Mouse (Mus musculus): ENCODE results near the gene Pdlim3. TPM values are rescaled to one million over a fixed set of nuclear protein-coding genes. Genes with fewer than 3 reads are reported as not detected.

Gene Pdlim3
- total RNA-seq, 2 experiments from 2014 or later = 1.6 to 1.7 TPM

DNA sequence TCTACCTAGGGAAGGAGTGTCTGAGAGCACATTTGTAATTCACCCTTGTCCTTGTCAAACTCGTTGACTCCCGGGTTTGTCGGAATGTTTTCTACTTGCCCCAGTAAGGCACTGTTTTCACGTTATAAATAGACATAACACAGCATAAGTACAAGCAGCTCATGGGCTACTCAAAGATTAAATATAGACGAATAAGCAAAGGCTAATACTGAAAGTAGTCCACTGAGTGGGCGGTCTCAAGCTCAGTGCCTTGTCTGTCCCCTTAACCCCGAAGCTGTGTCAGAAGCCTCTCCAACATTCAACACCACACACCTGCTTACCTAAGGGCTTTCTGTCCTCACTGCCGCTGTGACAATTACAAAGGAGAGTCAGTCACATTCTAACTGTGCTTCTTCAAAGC is 16.4 kb downstream of the Pdlim3 start:
- no peak for DNase-seq (ENCODE audit: low spot score in 2 of 2)
- intact Hi-C loops (cut with DNase I) = no loop called here

DNA sequence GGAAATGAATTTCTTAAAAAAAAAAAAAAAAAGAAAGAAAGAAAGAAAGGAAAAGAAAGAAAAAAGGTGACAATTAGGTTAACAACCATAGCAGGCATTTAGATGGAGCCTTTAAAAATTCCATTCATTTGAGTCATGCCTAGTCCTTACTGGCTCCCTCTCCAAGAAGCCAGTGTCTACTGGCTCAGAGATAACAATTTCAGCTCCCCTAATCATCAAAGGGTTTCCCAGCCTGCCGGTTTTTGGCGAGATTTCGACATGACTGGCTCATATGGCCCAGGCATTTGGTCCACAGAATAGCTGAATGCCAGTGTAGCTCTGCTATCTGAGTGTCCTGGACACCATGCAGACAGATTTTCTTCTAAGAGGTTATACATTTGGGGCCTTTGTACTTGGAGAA is 18.4 kb downstream of the Pdlim3 start:
- intact Hi-C loops (cut with DNase I) = no loop called here

DNA sequence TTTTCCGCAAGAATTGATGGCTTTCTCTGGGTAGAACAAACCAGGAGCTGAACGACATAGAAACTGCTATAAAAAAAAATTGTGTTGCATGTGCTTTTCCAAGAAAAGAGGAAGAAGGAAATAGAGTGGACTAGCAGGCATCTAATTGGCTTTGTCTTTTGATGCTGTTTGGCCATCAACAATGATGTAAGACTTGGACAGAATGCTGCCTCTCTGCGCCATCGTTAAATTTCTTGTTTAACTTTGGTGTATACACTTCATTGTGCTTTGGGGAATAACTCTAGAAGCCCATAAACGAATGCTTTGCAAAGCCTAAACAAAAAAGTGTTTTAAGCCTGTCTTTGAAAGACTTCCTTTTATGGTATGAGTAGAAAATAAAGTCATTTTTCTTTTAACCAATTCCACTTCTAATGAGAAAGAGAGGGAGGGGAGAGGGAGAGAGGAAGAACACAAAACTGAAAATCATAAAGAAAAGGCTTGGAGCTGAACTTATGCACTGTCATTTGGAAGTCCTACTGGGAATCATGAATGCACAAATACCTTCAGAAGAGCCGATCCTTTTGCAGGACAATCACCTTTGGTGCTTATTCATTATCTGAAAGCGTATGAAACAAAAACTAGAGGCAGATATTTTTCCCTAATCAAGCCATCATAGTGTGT is 20.5 kb downstream of the Pdlim3 start:
- intact Hi-C loops (cut with DNase I) = no loop called here
- DNase-seq (ENCODE audit: low spot score in 2 of 2) = no peak

More for the DNA sequence above, 18.4 kb downstream of the Pdlim3 start:
- no peak for DNase-seq (ENCODE audit: low spot score in 2 of 2)

DNA sequence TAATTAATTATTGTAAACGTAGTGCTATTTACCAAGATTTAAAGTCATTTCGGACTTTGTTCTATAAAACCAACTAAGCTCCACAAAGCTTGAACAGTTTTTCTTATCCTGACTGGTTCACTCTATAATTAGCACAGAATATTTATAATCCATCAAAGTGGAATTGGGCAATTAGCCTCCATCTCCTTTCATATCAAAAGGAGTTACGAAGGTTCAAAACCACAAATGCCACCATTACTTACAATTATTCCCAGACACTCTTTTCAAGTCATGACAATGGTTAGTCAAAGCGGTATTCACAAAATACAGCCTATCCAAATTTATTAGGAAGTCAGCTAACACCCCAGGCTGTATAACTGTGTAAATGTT is 21.0 kb downstream of the Pdlim3 start:
- intact Hi-C loops (cut with DNase I) = no loop called here
- no peak for DNase-seq (ENCODE audit: low spot score in 2 of 2)

DNA sequence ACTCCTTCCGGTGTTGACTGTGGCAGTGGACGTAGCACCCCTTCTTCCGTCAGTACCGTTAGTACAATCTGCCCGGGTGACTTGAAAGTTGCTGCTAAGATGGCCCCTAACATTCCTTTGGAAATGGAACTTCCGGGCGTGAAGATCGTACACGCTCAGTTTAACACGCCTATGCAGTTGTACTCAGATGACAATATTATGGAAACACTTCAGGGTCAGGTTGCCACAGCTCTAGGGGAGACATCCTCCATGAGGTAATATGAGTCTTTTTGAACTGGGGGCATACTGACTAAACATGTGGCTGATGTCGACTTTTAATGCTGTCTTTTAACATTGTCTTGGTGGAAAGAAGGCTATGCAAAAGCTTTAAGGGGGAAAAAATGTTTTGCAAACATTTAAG is 28.4 kb downstream of the Pdlim3 start:
- intact Hi-C loops (cut with DNase I) = no loop called here
- no peak for DNase-seq (ENCODE audit: low spot score in 2 of 2)

DNA sequence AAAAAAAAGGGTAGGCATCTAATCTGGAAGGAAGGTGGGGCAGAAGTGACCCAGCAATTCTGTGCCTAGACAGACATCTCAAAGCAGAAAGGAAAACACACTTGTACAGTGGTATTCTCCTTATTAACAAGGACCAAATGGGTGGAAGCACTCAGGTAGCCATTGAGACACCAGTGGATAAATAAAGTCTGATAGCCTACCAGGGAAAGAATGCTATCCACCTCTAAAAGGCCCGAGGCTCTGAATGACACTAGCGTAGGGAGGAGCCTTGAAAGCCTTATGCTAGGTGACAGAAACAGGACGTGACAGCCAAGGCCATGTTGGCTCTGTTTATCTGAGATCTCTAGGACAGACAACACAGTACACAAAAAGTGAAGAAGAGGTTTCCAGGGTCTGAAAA is 31.2 kb downstream of the Pdlim3 start:
- DNase-seq (ENCODE audit: low spot score in 2 of 2) = no peak
- intact Hi-C loops (cut with DNase I) = no loop called here

DNA sequence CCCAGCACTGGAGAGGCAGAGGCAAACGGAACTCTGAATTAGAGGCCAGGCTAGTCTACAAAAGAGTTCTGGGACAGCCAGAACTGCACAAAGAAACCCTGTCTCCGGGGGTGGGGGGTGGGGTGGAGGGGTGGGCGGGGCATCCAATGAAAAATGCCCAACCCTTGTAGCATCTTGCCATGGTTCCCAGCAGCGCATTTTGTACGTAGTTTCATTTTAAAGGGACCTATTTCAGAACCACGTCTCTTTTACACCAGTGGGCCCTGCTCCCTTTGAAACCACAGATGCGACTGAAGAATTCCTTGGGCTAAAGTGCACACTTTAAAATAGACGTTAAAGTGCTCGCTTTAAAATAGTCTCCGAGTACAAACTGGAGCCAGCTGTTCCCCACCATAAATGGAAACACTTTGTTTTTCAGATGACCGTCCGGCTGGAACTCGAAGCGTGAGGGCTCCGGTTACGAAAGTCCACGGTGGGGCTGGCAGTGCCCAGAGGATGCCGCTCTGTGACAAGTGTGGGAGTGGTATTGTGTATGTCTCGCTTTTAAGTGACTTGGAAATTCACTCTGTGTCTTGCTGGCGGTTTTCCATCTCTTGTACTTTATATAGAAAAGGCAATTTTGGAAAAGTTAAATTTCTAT is 31.9 kb downstream of the Pdlim3 start:
- intact Hi-C loops (cut with DNase I) = no loop called here
- peak in 1 of 2 experiments; percentile 18 for DNase-seq (ENCODE audit: low spot score in 2 of 2)

DNA sequence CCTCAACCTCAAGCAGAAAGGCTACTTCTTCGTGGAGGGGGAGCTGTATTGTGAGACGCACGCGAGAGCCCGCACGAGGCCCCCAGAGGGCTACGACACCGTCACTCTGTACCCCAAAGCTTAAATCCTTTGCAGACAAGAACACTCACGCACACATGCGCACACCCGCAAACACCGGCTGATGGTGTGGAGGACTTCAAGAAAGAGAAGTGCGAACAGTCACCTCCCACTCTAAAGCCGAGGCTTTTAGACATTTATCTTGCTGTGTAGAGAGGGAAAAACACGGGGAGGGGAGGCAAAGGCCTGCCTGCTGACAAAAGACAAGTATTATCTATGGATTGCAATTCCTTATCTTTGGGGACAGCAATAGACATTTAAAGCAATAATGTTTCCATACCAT is 33.6 kb downstream of the Pdlim3 start:
- intact Hi-C loops (cut with DNase I) = no loop called here
- DNase-seq (ENCODE audit: low spot score in 2 of 2) = no peak

DNA sequence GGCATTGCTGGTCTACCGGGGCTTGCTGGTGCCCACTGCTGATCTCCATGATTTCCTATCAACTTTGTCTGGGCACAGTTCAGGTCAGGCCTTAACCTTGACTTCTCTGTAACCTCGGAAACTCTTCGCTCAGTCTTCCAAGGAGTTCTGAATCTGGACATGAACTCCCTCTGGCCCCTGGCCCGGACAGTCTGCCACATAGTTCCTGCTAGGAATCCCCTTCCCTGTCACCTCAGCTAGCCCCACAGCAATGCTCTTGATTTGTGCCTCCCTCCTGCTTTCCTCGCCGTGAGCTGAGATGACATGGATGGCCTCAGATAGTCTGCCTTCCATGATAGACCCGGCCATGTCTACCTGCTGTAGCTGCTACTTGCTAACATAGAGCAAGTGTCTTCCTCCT is 35.1 kb downstream of the Pdlim3 start:
- DNase-seq (ENCODE audit: low spot score in 2 of 2) = no peak
- intact Hi-C loops (cut with DNase I) = no loop called here

DNA sequence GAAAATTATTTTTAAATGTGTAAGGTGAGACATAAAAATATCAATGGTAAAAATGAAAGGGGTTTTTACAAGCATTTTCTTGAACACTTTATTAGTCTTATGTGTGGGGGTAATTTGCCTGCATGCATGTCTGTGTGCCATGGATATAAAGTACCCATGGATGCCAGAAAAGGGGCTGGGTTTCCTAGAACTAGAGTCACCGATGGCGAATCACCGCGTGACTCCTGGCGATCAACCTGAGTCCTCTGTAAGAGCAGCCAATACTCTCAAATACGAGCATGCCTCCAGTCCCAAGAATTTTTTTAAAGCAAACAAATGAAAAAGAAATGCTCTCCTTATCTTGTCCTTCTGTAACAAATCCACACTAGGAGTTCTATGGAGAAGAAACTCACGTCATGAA is 36.9 kb downstream of the Pdlim3 start:
- intact Hi-C loops (cut with DNase I) = no loop called here
- no peak for DNase-seq (ENCODE audit: low spot score in 2 of 2)

DNA sequence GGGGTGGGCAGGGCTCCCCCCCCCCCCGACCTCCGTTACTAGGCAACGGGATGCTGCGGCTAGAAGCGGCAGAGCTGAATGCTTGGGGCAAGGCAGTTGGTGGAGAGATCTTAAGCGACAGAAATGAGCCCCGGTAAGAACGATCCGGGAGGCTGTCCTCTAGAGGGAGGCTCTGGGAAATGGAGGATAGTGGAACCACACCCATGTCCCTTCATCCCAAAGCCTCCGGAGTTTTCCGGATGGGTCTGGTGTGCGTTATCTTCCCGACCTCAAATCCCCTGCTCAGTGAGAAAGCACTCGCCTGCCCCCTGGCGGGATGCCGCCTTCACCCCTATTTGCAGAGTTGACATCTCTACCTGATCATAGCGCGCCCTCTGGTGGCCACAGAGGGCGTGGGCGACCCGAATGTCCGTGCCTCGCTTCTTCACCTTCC is 49.3 kb downstream of the Pdlim3 start, which contains the start of gene Ccdc110:
Gene Ccdc110, plus strand, starts transcription at position 38 of the 433 bp plus-strand sequence.
- peak; percentile 97 for DNase-seq (ENCODE audit: low spot score in 2 of 2)
- intact Hi-C loops (cut with DNase I) = loop anchor here (1.0 to 5.0 kb wide), 4 partner anchors 117 to 572 kb away; no protein-coding TSS in a partner anchor

DNA sequence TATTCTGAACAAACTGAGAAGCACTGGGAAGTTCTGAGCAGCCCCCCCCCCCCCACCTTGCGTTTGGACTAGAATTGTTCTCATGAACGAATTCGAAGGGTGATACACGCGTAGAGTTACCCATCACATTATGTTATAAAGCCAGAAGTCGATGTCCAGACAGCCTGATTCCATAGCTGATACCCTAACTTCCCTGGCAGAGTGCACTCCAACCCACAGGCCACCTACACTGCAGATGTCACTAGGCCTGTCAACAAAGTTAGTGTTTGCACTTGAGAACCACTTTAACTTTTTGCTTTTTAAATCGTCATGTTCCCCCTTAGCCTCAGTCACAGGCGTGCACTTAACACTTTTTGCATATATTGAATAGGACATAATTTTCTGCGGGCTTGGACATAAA is 51.7 kb downstream of the Pdlim3 start:
- intact Hi-C loops (cut with DNase I) = no loop called here
- no peak for DNase-seq (ENCODE audit: low spot score in 2 of 2)

DNA sequence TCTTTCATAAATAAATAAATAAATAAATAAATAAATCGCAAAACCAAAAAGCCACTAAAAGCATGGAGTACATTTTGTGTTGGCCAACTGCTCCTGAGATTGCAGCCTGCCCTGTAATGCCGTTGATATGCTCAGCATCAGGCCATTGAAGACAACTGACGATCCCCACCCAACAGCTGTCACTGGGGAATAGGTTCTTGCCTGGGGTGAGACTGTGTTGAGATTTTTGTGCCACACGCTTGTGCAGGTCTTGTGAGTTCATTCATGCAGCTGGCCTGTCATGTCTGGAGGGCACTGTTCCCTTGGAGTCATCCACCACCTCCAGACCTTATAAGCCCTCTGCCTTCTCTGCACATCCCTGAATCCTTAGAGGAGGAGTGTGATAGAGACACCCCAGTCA is 61.0 kb downstream of the Pdlim3 start:
- DNase-seq (ENCODE audit: low spot score in 2 of 2) = no peak
- intact Hi-C loops (cut with DNase I) = no loop called here

DNA sequence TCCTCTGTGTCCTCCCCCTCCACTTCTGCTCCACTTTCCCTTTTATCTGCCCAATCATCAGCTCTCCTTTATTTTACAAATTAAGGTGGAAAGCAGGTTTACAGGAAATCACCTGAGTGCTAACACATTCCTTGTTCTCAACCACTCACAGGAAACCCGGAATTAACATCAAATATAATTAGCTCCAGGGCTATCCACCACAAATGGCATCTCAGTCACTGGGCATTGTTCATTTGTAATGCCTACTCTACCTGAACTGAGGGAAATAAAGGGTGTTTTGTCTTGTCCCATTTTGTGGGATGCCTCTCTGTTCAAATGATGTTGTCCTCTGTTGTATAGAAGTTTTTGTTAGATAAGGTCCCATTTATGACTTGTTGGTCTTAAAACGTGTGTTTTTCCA is 65.4 kb downstream of the Pdlim3 start:
- intact Hi-C loops (cut with DNase I) = no loop called here
- no peak for DNase-seq (ENCODE audit: low spot score in 2 of 2)

Other genes with a start within 250 kb of the Pdlim3 start
- gene Ccdc110, start 49.2 kb downstream of the Pdlim3 start, total RNA-seq (2021) = 1 to 10 TPM; 1.4 to 1.9 TPM
- gene 1700029J07Rik, start 89.8 kb downstream of the Pdlim3 start, total RNA-seq (2021) = 1 to 10 TPM; 2.2 to 3.2 TPM
- 10 to 100 TPM; 53.8 to 59.1 TPM for gene Ufsp2, start 90.1 kb downstream of the Pdlim3 start, total RNA-seq (2021)
- under 1 TPM; 0.62 to 0.76 TPM for gene Lrp2bp, start 113.8 kb downstream of the Pdlim3 start, total RNA-seq (2021)
- gene Ankrd37, start 120.2 kb downstream of the Pdlim3 start, total RNA-seq (2021) = 10 to 100 TPM in 1 of 2 experiments, 1 to 10 TPM in 1; 8.8 to 14.8 TPM

All from left cerebral cortex, postnatal 14 days (tissue).